Mouse (Mus musculus): Measurements from ENCODE around the gene Man1c1.

Man1c1 gene

GRCm38 (mm10) chr4:134603553-134603952 is 100.5 kb downstream of the Man1c1 start:
- DNase-seq (ENCODE audit: low spot score): no peak

- DNase-seq (ENCODE audit: low spot score): no peak
These were observed 101.5 kb downstream of the Man1c1 start for GRCm38 (mm10) chr4:134602610-134603009.

- DNase-seq (ENCODE audit: low spot score): no peak
These were observed 102.1 kb downstream of the Man1c1 start for GRCm38 (mm10) chr4:134601981-134602380.

- no peak for DNase-seq (ENCODE audit: low spot score)
These were observed 102.7 kb downstream of the Man1c1 start for GRCm38 (mm10) chr4:134601404-134601803.

GRCm38 (mm10) chr4:134600777-134601176 is 103.3 kb downstream of the Man1c1 start:
- DNase-seq (ENCODE audit: low spot score): no peak

GRCm38 (mm10) chr4:134600060-134600459 is 104.0 kb downstream of the Man1c1 start:
- DNase-seq (ENCODE audit: low spot score): no peak

GRCm38 (mm10) chr4:134596816-134597692 is 107.0 kb downstream of the Man1c1 start:
- no peak for DNase-seq (ENCODE audit: low spot score)

- DNase-seq (ENCODE audit: low spot score): no peak
These were observed 109.2 kb downstream of the Man1c1 start for GRCm38 (mm10) chr4:134594731-134595439.

- no peak for DNase-seq (ENCODE audit: low spot score)
These were observed 111.6 kb downstream of the Man1c1 start for GRCm38 (mm10) chr4:134592442-134592841.

GRCm38 (mm10) chr4:134591506-134592061 is 112.5 kb downstream of the Man1c1 start:
- DNase-seq (ENCODE audit: low spot score): no peak

GRCm38 (mm10) chr4:134590227-134590926 is 113.7 kb downstream of the Man1c1 start:
- DNase-seq (ENCODE audit: low spot score): no peak

GRCm38 (mm10) chr4:134589786-134590185 is 114.3 kb downstream of the Man1c1 start:
- DNase-seq (ENCODE audit: low spot score): no peak

- DNase-seq (ENCODE audit: low spot score): no peak
These were observed 115.1 kb downstream of the Man1c1 start for GRCm38 (mm10) chr4:134588951-134589350.

GRCm38 (mm10) chr4:134588287-134588686 is 115.8 kb downstream of the Man1c1 start:
- no peak for DNase-seq (ENCODE audit: low spot score)

- no peak for DNase-seq (ENCODE audit: low spot score)
These were observed 116.4 kb downstream of the Man1c1 start for GRCm38 (mm10) chr4:134587636-134588197.

GRCm38 (mm10) chr4:134586631-134587030 is 117.5 kb downstream of the Man1c1 start:
- no peak for DNase-seq (ENCODE audit: low spot score)

- no peak for DNase-seq (ENCODE audit: low spot score)
These were observed 118.0 kb downstream of the Man1c1 start for GRCm38 (mm10) chr4:134586126-134586525.

GRCm38 (mm10) chr4:134583513-134583912 is 120.6 kb downstream of the Man1c1 start:
- DNase-seq (ENCODE audit: low spot score): no peak

GRCm38 (mm10) chr4:134581365-134581764 is 122.7 kb downstream of the Man1c1 start:
- no peak for DNase-seq (ENCODE audit: low spot score)

- DNase-seq (ENCODE audit: low spot score): no peak
These were observed 123.5 kb downstream of the Man1c1 start for GRCm38 (mm10) chr4:134580351-134581148.

GRCm38 (mm10) chr4:134579620-134580019 is 124.5 kb downstream of the Man1c1 start:
- no peak for DNase-seq (ENCODE audit: low spot score)

Data from spleen, adult 12 weeks (tissue).